Mouse (Mus musculus): ENCODE measurements around the gene Acp5. TPM values are rescaled to one million over a fixed set of nuclear protein-coding genes. Genes with fewer than 3 reads are reported as not detected.

Acp5 gene
- polyA plus RNA-seq, 1 experiment from 2014 or later: 10.8 TPM

DNA sequence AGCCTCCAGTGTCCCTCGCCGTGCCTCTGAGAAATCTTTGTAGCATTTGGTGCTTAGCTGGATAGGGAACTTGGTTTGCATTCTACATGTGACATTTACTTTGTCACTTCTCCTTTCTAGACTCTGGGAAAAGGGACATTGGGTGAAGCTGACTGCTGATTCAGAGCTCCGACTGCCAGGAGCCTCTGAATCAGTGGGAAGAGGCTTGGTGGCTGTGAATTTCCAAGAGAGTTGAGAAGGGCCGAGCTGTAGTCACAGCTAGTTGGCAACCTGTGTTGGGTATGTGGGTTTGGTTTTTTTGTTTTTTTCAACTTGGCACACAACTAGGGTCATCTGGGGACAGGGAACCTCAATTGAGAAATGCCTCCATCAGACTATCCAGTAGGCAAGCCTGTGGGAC, 16.0 kb downstream of the Acp5 start:
- Histone ChIP-seq H3K27ac (ENCODE audit: low read length) (no peak overlapping the region), H3K9ac (replicated peaks; ENCODE audit: low read depth, low read length) (no peak overlapping the region), H3K36me3 (ENCODE audit: control insufficient read depth, insufficient read depth, low read length) (no peaks in the 10 kb centered on the region; the same call in 1 of the 2 replicates), H3K4me1 (ENCODE audit: control insufficient read depth, insufficient read depth, low read length) (peaks cover 9% of the 10 kb centered on the region; the same call in 1 of the 2 replicates), H3K27me3 (ENCODE audit: control insufficient read depth, insufficient read depth, low read length) (no peaks in the 10 kb centered on the region), H3K4me3 (ENCODE audit: low read depth, low read length) (no peak overlapping the region), H3K9me3 (ENCODE audit: control insufficient read depth, low read depth, low read length) (no peaks in the 10 kb centered on the region), H3K4me2 (replicated peaks; ENCODE audit: low read depth, low read length) (no peak overlapping the region)
- WGBS: 94% methylated on average over 4 of the region's 4 CpGs
- ATAC-seq (ENCODE audit: insufficient number of reproducible peaks, insufficient read depth, low FRiP score, low read depth): no peak

DNA sequence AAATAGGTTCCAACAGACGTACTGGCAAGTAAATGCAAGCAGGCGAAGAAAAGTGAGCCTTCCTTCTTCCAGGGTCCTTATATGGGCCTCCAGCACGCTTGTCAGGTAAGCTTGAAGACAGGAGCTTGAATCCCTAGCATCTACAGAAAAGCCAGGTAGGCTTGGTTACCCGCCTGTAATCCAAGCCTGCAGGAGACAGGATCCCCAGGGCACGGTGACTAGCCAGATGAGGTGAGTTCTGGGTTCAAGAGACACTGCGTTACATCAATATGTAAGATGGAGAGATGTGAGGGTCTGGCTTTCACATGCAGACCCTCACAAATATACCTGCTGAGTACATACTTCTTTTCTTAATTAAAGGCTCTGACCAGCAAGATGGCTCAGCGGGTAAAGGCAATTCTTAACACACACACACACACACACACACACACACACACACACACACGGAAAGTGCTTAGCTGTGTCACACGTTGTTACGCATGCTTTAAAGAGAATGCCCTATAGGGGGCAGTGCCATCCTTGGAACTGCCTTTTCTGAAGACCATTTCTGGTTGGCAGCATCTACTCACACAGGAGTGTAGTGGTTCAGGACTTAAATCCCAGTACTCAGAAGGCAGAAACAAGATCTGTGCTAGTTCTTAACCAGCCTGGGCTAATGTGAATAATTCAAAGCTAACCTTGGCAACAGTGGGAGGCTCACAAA, 17.6 kb downstream of the Acp5 start:
- H3K27me3 ChIP-seq (ENCODE audit: control insufficient read depth, insufficient read depth, low read length): no peaks in the 10 kb centered on the region
- peaks cover 7% of the 10 kb centered on the region for H3K36me3 ChIP-seq (ENCODE audit: control insufficient read depth, insufficient read depth, low read length)
- peak overlapping the region; percentile 84 for H3K4me2 ChIP-seq (replicated peaks; ENCODE audit: low read depth, low read length)
- H3K4me3 ChIP-seq (ENCODE audit: low read depth, low read length): peak overlapping the region; percentile 91; the same call in 1 of the 2 replicates
- no peak for ATAC-seq (ENCODE audit: insufficient number of reproducible peaks, insufficient read depth, low FRiP score, low read depth)
- 40% methylated on average over 10 of the region's 10 CpGs for WGBS
- H3K9ac ChIP-seq (replicated peaks; ENCODE audit: low read depth, low read length): 0 out of 2 replicates have a peak overlapping the region, but pooled peaks have one; percentile 73
- no peak overlapping the region for H3K27ac ChIP-seq (ENCODE audit: low read length)
- H3K9me3 ChIP-seq (ENCODE audit: control insufficient read depth, low read depth, low read length): no peaks in the 10 kb centered on the region
- peaks cover 9% of the 10 kb centered on the region; the same call in 1 of the 2 replicates for H3K4me1 ChIP-seq (ENCODE audit: control insufficient read depth, insufficient read depth, low read length)

DNA sequence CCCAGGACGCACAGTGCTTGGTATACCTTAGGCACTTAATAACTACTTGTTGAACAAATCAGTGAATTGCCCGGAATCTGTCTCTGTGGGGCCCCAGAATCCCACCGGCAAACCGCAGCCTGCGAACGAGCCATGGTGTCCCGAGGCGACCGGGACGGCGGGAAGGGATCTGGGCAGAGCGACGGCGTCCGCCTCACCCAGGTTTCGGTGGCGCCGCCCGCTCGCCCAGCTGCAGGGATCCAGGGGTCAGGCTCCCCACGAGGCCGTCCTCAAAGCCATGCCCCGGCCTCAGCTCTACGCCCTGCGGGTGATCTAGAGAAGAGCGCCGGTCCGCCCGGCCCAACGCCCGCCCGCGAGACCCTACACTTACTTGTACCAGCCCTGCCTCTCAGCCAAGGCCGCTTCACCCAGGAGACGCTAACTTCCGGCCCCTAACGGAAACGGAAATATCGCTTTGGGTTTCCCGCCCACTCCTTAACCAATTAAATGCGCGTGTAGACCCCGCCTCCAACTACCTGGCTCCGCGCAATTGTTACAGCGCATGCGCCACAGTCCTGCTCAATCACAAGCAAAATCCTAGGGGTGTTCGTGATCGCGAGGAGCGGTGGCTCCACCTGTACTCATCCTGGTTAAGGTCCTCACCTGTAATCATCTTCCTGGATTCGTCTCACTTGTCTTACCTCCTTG, 18.6 kb downstream of the Acp5 start, which contains the start of gene Elof1:
Gene Elof1 (minus strand): TSS at position 433 of the 687 bp plus-strand sequence.
- Histone ChIP-seq H3K4me3 (ENCODE audit: low read depth, low read length) (peak within 1 kb of the TSS; percentile 91), H3K9me3 (ENCODE audit: control insufficient read depth, low read depth, low read length) (no peaks in the 10 kb centered on the region), H3K4me2 (replicated peaks; ENCODE audit: low read depth, low read length) (peak within 1 kb of the TSS; percentile 84), H3K36me3 (ENCODE audit: control insufficient read depth, insufficient read depth, low read length) (peaks cover 17% of the 10 kb centered on the region), H3K4me1 (ENCODE audit: control insufficient read depth, insufficient read depth, low read length) (peaks cover 9% of the 10 kb centered on the region; the same call in 1 of the 2 replicates), H3K9ac (replicated peaks; ENCODE audit: low read depth, low read length) (peak within 1 kb of the TSS; percentile 73), H3K27me3 (ENCODE audit: control insufficient read depth, insufficient read depth, low read length) (no peaks in the 10 kb centered on the region), H3K27ac (ENCODE audit: low read length) (peak within 1 kb of the TSS; percentile 69; the same call in 1 of the 2 replicates)
- ATAC-seq (ENCODE audit: insufficient number of reproducible peaks, insufficient read depth, low FRiP score, low read depth): peak; percentile 94
- under 1% methylated on average over 52 of the region's 52 CpGs for WGBS

DNA sequence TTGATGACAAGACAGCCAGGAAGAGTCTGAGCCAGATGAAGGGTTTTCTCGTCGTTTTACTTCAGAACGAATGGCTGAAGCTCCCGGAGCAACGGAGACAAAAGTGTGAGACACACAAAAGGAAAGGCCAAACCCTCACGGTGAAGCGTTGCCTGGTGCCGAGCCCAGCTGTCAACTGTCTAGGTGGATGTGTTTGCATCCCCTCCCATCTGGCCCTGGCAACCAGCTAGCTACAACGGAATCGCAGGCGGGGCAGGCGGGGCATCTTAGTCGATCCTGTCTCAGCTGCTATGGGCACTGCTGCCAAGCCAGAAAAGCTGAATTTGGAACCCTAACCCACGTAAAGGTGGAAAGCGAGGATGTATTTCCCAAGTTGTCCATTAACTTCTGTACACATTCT, 19.4 kb downstream of the Acp5 start:
- H3K4me2 ChIP-seq (replicated peaks; ENCODE audit: low read depth, low read length): peak overlapping the region; percentile 84
- peak overlapping the region; percentile 73 for H3K9ac ChIP-seq (replicated peaks; ENCODE audit: low read depth, low read length)
- H3K36me3 ChIP-seq (ENCODE audit: control insufficient read depth, insufficient read depth, low read length): peaks cover 22% of the 10 kb centered on the region
- no peak for ATAC-seq (ENCODE audit: insufficient number of reproducible peaks, insufficient read depth, low FRiP score, low read depth)
- peaks cover 9% of the 10 kb centered on the region; the same call in 1 of the 2 replicates for H3K4me1 ChIP-seq (ENCODE audit: control insufficient read depth, insufficient read depth, low read length)
- no peaks in the 10 kb centered on the region for H3K27me3 ChIP-seq (ENCODE audit: control insufficient read depth, insufficient read depth, low read length)
- H3K4me3 ChIP-seq (ENCODE audit: low read depth, low read length): peak overlapping the region; percentile 91
- no peak overlapping the region; the same call in 1 of the 2 replicates for H3K27ac ChIP-seq (ENCODE audit: low read length)
- WGBS: 24% methylated on average over 15 of the region's 15 CpGs
- no peaks in the 10 kb centered on the region for H3K9me3 ChIP-seq (ENCODE audit: control insufficient read depth, low read depth, low read length)

DNA sequence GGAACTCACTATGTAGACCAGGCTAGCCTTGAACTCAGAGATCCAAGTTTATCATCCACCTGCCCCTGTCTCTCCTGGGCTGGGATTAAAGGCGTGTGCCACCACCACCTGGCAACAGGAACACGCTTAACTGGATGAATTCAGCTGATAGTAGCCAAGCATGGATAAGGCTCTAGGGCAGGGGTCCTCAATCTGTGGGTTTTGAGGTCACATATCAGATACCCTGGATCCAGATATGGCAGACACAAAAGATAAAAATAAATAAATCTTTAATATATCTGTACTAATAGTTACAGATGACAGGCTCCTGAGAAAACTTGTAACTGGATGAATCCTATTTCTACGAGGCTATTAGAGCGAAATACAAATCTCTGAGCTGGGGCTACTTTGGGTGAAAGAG, 19.9 kb downstream of the Acp5 start:
- no peaks in the 10 kb centered on the region for H3K9me3 ChIP-seq (ENCODE audit: control insufficient read depth, low read depth, low read length)
- H3K4me1 ChIP-seq (ENCODE audit: control insufficient read depth, insufficient read depth, low read length): peaks cover 9% of the 10 kb centered on the region; the same call in 1 of the 2 replicates
- H3K4me3 ChIP-seq (ENCODE audit: low read depth, low read length): peak overlapping the region; percentile 91
- H3K36me3 ChIP-seq (ENCODE audit: control insufficient read depth, insufficient read depth, low read length): peaks cover 25% of the 10 kb centered on the region
- H3K27ac ChIP-seq (ENCODE audit: low read length): no peak overlapping the region
- no peaks in the 10 kb centered on the region for H3K27me3 ChIP-seq (ENCODE audit: control insufficient read depth, insufficient read depth, low read length)
- 0 out of 2 replicates have a peak overlapping the region, but pooled peaks have one; percentile 73 for H3K9ac ChIP-seq (replicated peaks; ENCODE audit: low read depth, low read length)
- peak overlapping the region; percentile 84 for H3K4me2 ChIP-seq (replicated peaks; ENCODE audit: low read depth, low read length)
- ATAC-seq (ENCODE audit: insufficient number of reproducible peaks, insufficient read depth, low FRiP score, low read depth): no peak
- WGBS: 83% methylated on average over 4 of the region's 4 CpGs

DNA sequence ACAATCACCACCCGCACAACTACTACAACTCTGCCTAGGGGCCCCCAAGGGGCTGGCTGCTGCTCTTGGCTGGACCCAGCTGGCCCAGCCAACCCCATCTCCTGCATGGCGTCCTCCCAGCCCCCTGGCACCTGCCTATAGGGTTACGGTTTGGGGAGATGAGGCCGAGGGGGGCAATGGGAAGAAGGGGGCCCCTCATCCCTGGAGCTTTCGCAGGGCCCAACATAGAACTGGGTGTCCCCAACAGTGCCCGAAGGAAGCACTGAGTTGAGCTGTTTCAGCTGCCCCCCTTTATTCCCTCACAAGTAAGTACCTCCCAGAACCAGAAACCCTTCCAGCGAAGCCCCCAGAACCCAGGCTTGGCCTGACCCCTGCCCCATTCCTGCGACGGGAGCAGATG, 27.3 kb downstream of the Acp5 start:
- 85% methylated on average over 9 of the region's 9 CpGs for WGBS
- no peak for ATAC-seq (ENCODE audit: insufficient number of reproducible peaks, insufficient read depth, low FRiP score, low read depth)
- H3K4me1 ChIP-seq (ENCODE audit: control insufficient read depth, insufficient read depth, low read length): no peaks in the 10 kb centered on the region
- H3K27ac ChIP-seq (ENCODE audit: low read length): no peak overlapping the region
- no peak overlapping the region for H3K4me2 ChIP-seq (replicated peaks; ENCODE audit: low read depth, low read length)
- H3K9me3 ChIP-seq (ENCODE audit: control insufficient read depth, low read depth, low read length): no peaks in the 10 kb centered on the region
- no peak overlapping the region for H3K4me3 ChIP-seq (ENCODE audit: low read depth, low read length)
- no peak overlapping the region for H3K9ac ChIP-seq (replicated peaks; ENCODE audit: low read depth, low read length)
- H3K36me3 ChIP-seq (ENCODE audit: control insufficient read depth, insufficient read depth, low read length): peaks cover 30% of the 10 kb centered on the region
- no peaks in the 10 kb centered on the region for H3K27me3 ChIP-seq (ENCODE audit: control insufficient read depth, insufficient read depth, low read length)

DNA sequence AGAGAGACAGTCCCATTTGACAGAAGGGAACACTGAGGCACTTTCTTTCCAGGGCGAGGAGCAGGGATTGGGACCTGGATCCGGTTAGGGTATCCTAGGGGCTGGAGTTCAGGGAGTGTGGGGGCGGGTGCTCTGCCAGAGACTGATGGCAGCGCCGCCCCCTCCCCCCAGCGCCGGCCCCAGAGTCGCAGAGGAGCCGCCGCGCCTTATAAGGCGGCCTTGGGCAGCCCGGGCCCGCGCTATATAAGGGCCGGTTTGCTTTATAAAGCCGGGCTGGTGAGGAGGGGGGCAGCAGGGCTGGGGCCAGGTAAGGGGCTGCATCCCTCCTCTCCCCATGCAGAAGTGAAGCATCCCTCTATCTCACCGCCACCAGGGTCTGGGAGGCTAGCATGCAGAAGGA, 35.6 kb downstream of the Acp5 start:
- H3K4me3 ChIP-seq (ENCODE audit: low read depth, low read length): peak overlapping the region; percentile 23
- 0 out of 2 replicates have a peak overlapping the region, but pooled peaks have one; percentile 6 for H3K9ac ChIP-seq (replicated peaks; ENCODE audit: low read depth, low read length)
- peak overlapping the region; percentile 84 for H3K27ac ChIP-seq (ENCODE audit: low read length)
- H3K27me3 ChIP-seq (ENCODE audit: control insufficient read depth, insufficient read depth, low read length): peaks cover 11% of the 10 kb centered on the region
- H3K36me3 ChIP-seq (ENCODE audit: control insufficient read depth, insufficient read depth, low read length): no peaks in the 10 kb centered on the region
- H3K9me3 ChIP-seq (ENCODE audit: control insufficient read depth, low read depth, low read length): no peaks in the 10 kb centered on the region
- peak; percentile 69; the same call in 1 of the 2 replicates for ATAC-seq (ENCODE audit: insufficient number of reproducible peaks, insufficient read depth, low FRiP score, low read depth)
- H3K4me2 ChIP-seq (replicated peaks; ENCODE audit: low read depth, low read length): peak overlapping the region; percentile 29
- H3K4me1 ChIP-seq (ENCODE audit: control insufficient read depth, insufficient read depth, low read length): peaks cover 6% of the 10 kb centered on the region; the same call in 1 of the 2 replicates
- 2% methylated on average over 18 of the region's 18 CpGs for WGBS

DNA sequence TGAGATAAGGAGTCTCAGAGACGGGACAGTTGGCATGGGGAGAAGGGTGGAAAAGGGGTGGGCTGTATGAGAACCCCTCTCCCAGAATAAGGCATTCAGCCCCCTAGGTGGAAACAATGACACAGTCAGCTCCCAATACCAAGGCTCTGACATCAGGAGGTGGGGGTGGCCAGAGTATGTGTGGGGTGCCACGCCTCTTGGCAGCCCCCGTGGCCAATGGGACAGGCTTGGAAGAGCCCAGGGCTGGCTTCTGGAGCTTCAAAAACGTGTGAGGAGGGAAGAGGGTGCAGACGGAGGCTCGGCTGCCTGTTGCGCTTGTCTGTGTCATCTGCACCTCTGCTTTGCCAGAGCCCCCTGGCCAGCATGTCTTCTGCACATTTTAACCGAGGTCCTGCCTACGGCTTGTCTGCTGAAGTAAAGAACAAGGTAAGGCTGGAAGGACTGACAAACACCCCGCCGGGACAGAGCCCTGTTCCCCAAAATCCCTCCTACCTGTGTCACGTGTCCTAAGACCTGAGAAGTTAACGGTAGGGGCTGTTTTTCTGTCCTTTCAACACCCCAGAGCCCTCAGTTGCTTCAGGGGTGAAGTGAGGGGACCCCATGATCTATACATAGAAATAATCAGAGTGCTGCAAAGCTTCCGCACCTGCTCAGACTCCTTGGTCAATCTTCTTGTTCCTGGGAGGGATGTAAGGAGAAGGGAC, 36.4 kb downstream of the Acp5 start, which contains the start of gene Cnn1:
Gene Cnn1 (plus strand): TSS at position 224 of the 704 bp plus-strand sequence.
- H3K27me3 ChIP-seq (ENCODE audit: control insufficient read depth, insufficient read depth, low read length): peaks cover 11% of the 10 kb centered on the region

More for the DNA sequence above, 36.4 kb downstream of the Acp5 start, which contains the start of gene Cnn1:
- Histone ChIP-seq H3K27ac (ENCODE audit: low read length) (peak within 1 kb of the TSS; percentile 84), H3K4me1 (ENCODE audit: control insufficient read depth, insufficient read depth, low read length) (peaks cover 6% of the 10 kb centered on the region; the same call in 1 of the 2 replicates), H3K9ac (replicated peaks; ENCODE audit: low read depth, low read length) (peak within 1 kb of the TSS; percentile 6; the same call in 1 of the 2 replicates), H3K4me3 (ENCODE audit: low read depth, low read length) (peak within 1 kb of the TSS; percentile 23), H3K4me2 (replicated peaks; ENCODE audit: low read depth, low read length) (peak within 1 kb of the TSS; percentile 29), H3K9me3 (ENCODE audit: control insufficient read depth, low read depth, low read length) (no peaks in the 10 kb centered on the region), H3K36me3 (ENCODE audit: control insufficient read depth, insufficient read depth, low read length) (no peaks in the 10 kb centered on the region)
- peak; percentile 64 for ATAC-seq (ENCODE audit: insufficient number of reproducible peaks, insufficient read depth, low FRiP score, low read depth)
- WGBS: 4% methylated on average over 14 of the region's 14 CpGs

Data from stomach, embryonic 14.5 days (tissue).